Mouse (Mus musculus) macrophage (primary cell): Measurements from ENCODE around the gene Akr1b10. TPM values are rescaled to one million over a fixed set of nuclear protein-coding genes. Genes with fewer than 3 reads are reported as not detected.
"Not testable (repeated sequence)": the region's sequence is repeated elsewhere in the genome, so short reads cannot be mapped to it uniquely, and the experiment has no call there.

Experiments used
- H3K27ac ChIP-seq: fragments of 350-480 bp; formaldehyde crosslinking; 2 replicates; pipeline ENCODE4 v1.9.0; 2021
- H3K36me3 ChIP-seq: fragments of 350-480 bp; formaldehyde crosslinking; 2 replicates; pipeline ENCODE4 v1.9.0; 2021; ENCODE audit errors: inconsistent target
- H3K4me3 ChIP-seq: fragments of 350-480 bp; formaldehyde crosslinking; 2 replicates; pipeline ENCODE4 v1.9.0; 2021; ENCODE audit errors: inconsistent target
- H3K79me2 ChIP-seq: fragments of 350-480 bp; formaldehyde crosslinking; 2 replicates; pipeline ENCODE4 v1.9.0; 2021; ENCODE audit errors: inconsistent target
- WGBS: methylation state at CpG from one replicate; pipeline ENCODE4 v1.1.7; 2026; ENCODE audit warnings: inconsistent platforms; ENCODE audit not compliant: missing documents; 5-methylcytosine and 5-hydroxymethylcytosine counted together
- polyA plus RNA-seq: library from polyadenylated mRNA; stranded (reverse); fragments of 250-400 nt; gene quantifications from 3 replicates; pipeline ENCODE4 v1.2.4, GENCODE M21; 2018; ENCODE audit warnings: inconsistent platforms
- total RNA-seq, 78 experiments: library from RNA; depleted of rRNA; stranded (reverse); fragments of 250-400 nt; gene quantifications; 1 replicate in 9 of 78; 2 replicates in 24 of 78; 3 replicates in 43 of 78; 4 replicates in 2 of 78; pipeline ENCODE4 v1.2.4; 2018; ENCODE audit warnings: inconsistent platforms in 56 of 78

Gene Akr1b10
- 100 to 1,000 TPM in 15 of 26 experiments, 10 to 100 TPM in 11; 16.8 to 261 (median 111) TPM for total RNA-seq (2018; cell fraction: chromatin; rRNA removed)
- 10 to 100 TPM; 24.6 to 54.0 (median 39.4) TPM for total RNA-seq (2018; cell fraction: cytosol; rRNA removed)
- 100 to 1,000 TPM in 7 of 26 experiments, 10 to 100 TPM in 19; 14.3 to 142 (median 64.9) TPM for total RNA-seq (2018; cell fraction: nucleus; rRNA removed)
- polyA plus RNA-seq, result 47.7 to 57.8 TPM (median 55.7 TPM) in 3 replicates

DNA sequence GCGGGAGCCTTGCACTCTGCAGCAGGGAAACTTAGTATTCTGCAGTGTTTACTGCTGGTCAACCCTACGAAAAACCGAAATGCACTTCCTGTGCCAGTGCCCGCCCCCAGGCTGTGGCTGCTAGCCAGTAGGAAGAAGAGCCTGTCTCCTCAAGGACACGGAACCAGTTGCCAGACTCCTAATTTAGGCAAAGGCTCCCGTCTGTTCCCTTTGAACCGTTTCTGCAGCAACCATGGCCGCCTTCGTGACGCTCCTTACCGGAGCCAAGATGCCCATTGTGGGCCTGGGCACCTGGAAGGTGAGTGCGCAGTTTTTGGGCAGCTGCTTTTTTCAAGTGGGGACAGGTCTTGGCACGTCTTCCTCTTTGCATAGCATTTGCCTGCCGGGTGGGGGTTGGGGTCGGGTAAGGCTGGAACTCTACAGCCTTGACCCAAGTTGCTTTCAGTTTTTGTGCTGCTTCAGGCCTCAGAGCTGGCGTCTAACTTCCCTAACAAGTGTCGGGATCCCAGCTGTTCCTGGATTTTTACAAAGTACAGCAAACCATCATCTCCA lies at the start of gene Akr1b10:
TSS of gene Akr1b10 (plus strand) at position 109 of the 552 bp plus-strand sequence.
- under 1% methylated on average over 17 of the region's 17 CpGs for WGBS
- H3K27ac ChIP-seq, result peak within 1 kb of the TSS; percentile 77

DNA sequence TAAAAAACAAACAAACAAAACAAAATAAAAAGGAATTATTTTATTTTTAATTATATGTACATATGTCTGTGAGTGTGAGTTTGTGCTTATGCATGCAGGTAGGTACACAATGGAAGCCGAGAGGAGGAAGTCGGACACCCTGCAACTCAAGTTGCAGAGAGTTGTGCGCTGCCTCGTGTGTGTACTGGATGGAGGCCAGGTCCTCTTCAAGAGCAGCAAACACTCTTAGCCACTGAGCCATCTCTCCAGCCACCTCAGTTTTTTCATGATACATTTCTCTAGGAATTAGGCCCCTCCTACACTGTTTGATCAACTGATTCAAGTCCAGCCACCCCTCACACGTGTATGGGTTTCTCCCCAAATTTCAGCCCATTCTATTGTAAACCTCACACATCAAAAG lies 49.3 kb upstream of the Akr1b10 start:
- Histone ChIP-seq H3K4me3 (no peak overlapping the region), H3K79me2 (no peaks in the 10 kb centered on the region), H3K27ac (no peak overlapping the region), H3K36me3 (no peaks in the 10 kb centered on the region)
- WGBS, result 34% methylated on average over 5 of the region's 5 CpGs

More for the DNA sequence above, at the start of gene Akr1b10:
- Histone ChIP-seq H3K4me3 (peak within 1 kb of the TSS; percentile 86), H3K36me3 (peaks cover 19% of the 10 kb centered on the region), H3K79me2 (peaks cover 32% of the 10 kb centered on the region)

DNA sequence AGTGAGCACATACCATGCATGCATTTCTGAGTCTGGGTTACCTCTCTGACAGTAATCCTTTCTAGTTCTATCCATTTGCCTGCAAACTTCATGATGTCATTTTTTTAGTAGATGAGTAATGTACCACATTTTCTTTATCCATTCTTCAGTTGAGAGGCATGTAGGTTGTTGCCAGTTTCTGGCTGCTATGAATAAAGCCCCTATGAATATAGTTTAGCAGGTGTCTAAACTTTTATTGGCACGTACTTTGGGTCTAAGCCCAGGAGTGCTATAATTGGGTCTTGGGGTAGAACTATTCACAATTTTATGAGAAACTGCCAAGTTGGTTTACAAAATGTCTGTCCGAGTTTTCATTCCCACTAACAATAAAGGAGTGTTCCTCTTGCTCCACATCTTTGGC lies 46.2 kb upstream of the Akr1b10 start:
- Histone ChIP-seq H3K4me3 (no peak overlapping the region), H3K79me2 (no peaks in the 10 kb centered on the region), H3K36me3 (no peaks in the 10 kb centered on the region), H3K27ac (no peak overlapping the region)
- WGBS, result 94% methylated on average over 2 of the region's 2 CpGs

DNA sequence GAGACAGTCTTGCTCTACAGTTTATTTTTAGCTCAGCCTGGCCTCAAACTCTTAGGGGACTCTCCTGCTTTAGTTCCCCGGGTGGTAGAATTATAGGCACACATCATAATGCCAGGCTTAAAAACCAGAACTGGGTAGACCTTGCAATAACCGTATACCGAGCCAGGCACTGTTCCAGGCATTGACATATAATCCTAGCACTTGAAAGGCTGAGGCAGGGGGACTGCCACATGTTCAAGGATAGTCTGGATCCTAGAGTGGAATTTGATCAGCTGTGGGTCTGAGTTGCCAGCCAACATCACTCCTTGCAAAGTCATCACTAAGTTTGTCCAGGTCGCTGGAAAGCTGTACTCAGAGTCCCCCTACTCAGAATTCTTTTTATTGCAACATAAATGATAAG lies 42.0 kb upstream of the Akr1b10 start:
- H3K79me2 ChIP-seq, result no peaks in the 10 kb centered on the region
- H3K4me3 ChIP-seq, result no peak overlapping the region
- 93% methylated on average over 4 of the region's 4 CpGs for WGBS
- H3K36me3 ChIP-seq, result no peaks in the 10 kb centered on the region
- no peak overlapping the region for H3K27ac ChIP-seq

DNA sequence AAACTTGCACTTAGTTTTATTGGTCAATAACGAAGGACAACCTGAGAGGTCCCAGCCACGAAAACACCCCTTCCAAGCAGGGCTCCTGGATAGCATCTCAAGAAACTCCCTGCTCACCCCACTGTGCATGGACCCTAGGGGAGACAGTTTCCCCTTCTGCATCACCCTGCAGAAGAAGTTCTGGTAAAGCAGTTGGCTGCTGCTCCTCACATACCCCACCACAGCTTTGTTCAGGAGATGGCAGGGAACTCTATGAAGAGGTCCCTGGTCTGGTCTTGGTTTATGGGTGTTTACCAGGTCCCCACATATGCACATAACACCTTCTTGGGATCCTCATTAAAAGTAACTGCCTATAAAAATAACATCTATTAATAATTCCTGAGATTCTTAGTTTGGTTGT lies 41.5 kb upstream of the Akr1b10 start:
- Histone ChIP-seq H3K4me3 (no peak overlapping the region), H3K27ac (no peak overlapping the region), H3K79me2 (no peaks in the 10 kb centered on the region), H3K36me3 (no peaks in the 10 kb centered on the region)
- 96% methylated on average over 2 of the region's 2 CpGs for WGBS

DNA sequence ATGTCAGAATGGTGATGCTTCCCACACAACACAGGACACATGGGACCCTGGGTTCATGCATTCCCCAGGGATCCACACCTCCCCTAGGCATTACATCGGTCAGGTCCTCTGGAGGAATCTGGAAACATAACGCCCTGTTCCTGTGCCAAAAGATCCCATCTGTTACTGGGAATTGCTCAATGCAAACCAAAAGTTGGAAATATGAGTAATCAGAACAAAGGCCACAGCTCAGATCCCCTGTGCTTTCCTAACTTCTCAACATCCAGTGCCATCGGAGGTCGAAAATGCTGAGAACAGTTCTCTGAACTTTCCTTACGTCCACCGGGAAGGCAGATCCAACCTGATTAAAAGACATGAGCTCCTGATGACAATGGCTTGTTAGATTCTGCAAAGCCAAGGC lies 40.6 kb upstream of the Akr1b10 start:
- no peaks in the 10 kb centered on the region for H3K36me3 ChIP-seq
- 90% methylated on average over 6 of the region's 6 CpGs for WGBS
- no peak overlapping the region for H3K4me3 ChIP-seq
- H3K27ac ChIP-seq, result no peak overlapping the region
- no peaks in the 10 kb centered on the region for H3K79me2 ChIP-seq

DNA sequence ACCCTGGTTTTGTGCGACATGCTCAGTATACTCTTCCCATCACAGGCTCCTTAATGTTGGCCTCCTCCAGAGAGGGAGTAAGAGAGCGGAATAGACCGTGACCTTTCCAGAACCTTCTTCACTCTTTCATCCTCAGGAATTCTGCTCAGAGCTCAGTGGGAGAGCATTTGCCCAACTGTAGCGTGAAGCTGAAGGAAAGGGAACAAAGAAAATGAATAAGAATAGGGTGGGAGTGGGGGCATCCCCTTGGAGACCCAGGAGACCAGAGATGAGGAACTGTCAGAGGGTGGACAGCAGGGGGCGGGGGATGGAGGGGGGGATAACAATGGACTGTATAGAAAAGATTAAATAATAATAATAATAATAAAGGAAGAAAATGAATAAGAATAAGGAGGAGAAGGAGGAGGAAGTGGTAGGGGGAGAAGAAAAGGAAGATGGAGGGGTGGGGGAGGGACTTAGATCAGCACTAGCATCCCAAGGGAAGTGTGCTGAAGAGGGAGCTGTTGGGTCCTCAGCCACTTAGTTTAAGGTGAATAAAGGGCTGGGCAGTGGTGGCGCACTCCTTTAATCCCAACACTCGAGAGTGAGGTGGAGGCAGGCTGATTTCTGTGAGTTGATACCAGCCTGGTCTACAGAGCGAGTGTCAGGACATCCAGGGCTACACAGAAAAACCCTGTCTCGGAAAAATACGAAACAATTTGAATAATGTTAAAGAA lies 39.7 kb upstream of the Akr1b10 start:
- H3K4me3 ChIP-seq, result no peak overlapping the region
- WGBS, result 86% methylated on average over 9 of the region's 10 CpGs
- H3K27ac ChIP-seq, result no peak overlapping the region
- H3K36me3 ChIP-seq, result no peaks in the 10 kb centered on the region
- no peaks in the 10 kb centered on the region for H3K79me2 ChIP-seq

DNA sequence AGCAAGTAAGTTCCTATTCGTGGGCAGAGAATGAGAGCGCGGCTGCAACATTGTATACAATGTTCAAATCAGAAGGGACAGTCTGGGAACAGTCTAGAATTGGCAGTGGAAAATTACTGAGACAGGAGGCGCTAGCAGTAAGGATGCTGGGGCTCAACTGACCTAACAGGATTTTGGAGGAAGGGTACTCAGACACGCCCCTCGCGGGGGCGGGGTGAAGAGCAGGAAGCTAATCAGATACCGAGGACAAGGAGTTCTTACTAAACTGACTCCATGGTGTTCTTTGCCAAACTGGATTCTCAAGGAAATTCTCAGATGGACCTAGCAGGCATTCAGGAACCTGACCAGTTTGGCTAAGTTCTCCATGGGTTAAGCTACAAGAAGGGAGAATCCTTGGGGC lies 39.1 kb upstream of the Akr1b10 start:
- Histone ChIP-seq H3K27ac (no peak overlapping the region), H3K79me2 (no peaks in the 10 kb centered on the region), H3K4me3 (no peak overlapping the region), H3K36me3 (no peaks in the 10 kb centered on the region)
- 39% methylated on average over 9 of the region's 9 CpGs for WGBS

DNA sequence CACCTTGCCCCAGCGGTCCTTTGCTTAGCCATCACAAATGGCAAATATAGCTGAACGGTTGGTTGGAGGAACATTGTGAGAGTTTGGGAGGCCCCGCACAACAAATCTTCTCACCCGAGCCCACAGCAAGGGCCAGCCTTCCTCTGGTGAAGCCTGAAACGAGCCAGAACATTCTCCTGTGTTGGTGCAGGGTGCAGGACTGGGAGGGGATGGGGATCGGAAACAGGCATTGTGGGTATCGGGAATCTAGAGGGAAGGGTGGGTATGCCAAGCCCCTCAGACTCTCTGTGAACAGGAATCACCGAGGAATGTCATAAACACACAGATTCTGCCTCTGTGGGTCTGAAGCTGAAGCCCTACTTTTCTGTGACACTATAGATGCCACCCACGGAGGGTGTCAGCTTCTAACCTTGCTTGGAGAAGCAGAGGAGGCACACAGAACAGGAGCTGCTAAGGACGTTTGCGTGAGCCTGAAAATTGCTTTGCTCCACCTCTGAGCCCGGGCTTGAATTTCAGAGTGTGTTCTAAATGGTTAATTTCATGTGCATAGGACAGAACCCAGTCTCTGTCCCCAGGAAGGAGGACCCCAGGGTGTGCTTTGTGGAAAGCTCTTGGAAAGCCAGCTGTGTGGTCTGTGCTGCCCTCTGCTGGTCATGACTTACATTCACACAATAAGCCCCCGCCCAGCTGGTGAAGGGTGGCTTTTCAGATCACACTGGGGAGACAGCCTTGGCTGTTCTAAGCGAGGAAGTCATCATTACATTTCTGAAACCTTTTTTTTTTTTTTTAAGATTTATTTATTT lies 37.7 kb upstream of the Akr1b10 start:
- Histone ChIP-seq H3K4me3 (no peak overlapping the region), H3K79me2 (no peaks in the 10 kb centered on the region), H3K27ac (no peak overlapping the region), H3K36me3 (no peaks in the 10 kb centered on the region)
- WGBS, result 64% methylated on average over 13 of the region's 14 CpGs

DNA sequence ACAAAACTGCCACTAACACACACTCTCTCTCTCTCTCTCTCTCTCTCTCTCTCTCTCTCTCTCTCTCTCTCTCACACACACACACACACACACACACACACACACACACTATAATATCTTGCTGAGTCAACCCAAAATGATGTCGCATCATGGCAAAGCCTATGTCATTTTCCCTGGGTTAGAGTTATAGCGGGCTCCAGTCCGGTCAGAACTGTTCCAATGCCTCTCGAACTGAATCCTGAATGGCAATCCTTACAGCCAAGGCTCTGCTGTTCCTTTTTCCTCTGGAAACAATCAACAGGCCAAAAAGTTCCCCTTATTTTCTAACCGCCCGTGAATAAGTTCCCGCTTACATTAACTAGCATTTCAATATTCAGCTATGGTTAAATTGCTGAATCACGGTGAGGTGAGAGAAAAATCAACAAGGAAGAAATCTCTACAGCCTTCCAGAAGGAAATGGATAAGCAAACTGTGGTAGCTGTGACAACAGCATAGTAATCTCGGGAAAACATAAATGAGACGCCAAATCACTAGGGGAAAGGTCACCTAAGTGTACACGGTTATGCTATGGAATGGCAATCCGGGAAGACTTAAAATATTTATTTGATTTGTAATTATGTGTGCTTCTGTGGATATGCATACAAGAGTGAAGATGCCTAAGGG lies 33.9 kb upstream of the Akr1b10 start:
- H3K36me3 ChIP-seq, result no peaks in the 10 kb centered on the region

DNA sequence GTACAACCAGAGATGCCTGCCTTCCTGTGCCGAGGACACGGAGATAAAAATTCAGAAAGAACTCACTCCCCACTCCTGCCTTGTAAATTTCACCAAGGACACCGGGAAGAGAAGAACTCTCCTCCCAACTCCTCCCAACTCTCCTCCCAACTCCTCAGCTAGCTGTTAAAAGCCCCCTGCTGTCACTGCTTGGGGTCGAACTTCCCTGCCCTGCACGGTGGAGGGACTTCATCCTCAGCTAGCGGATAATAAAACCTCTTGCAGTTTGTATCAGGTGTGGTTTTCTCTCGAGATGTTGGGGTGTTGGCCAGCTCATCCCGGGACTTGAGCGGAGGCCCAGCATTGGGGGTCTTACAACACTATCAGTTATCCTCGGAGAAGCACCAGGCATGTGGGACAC lies 32.5 kb upstream of the Akr1b10 start:
- not testable (repeated sequence) for H3K36me3 ChIP-seq, H3K4me3 ChIP-seq, H3K27ac ChIP-seq, H3K79me2 ChIP-seq
- WGBS, result 83% methylated on average over 7 of the region's 10 CpGs

More for the DNA sequence above, 33.9 kb upstream of the Akr1b10 start:
- no peak overlapping the region for H3K4me3 ChIP-seq
- no peaks in the 10 kb centered on the region for H3K79me2 ChIP-seq
- 75% methylated on average over 12 of the region's 12 CpGs for WGBS
- H3K27ac ChIP-seq, result no peak overlapping the region

DNA sequence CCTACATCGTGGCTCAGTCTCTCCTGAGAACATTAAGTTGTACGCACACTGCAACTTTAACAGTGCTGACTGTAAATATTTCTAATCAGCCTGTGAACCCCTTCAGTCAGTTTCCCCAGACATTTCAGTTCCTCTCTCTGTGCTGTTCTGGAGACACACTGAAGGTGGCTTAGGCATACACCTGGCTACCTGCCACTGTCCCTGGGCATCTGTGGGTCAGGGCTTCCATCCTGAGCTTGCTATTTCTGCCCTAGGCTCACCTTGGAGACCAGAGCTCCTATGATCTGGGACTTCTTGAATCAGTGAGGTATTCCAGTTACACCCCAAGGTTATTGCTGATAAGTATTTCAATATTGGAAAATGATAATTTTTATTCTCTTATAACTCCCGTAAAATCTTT lies 31.6 kb upstream of the Akr1b10 start:
- Histone ChIP-seq H3K4me3 (no peak overlapping the region), H3K79me2 (no peaks in the 10 kb centered on the region), H3K27ac (no peak overlapping the region), H3K36me3 (no peaks in the 10 kb centered on the region)
- 100% methylated on average over 3 of the region's 3 CpGs for WGBS

DNA sequence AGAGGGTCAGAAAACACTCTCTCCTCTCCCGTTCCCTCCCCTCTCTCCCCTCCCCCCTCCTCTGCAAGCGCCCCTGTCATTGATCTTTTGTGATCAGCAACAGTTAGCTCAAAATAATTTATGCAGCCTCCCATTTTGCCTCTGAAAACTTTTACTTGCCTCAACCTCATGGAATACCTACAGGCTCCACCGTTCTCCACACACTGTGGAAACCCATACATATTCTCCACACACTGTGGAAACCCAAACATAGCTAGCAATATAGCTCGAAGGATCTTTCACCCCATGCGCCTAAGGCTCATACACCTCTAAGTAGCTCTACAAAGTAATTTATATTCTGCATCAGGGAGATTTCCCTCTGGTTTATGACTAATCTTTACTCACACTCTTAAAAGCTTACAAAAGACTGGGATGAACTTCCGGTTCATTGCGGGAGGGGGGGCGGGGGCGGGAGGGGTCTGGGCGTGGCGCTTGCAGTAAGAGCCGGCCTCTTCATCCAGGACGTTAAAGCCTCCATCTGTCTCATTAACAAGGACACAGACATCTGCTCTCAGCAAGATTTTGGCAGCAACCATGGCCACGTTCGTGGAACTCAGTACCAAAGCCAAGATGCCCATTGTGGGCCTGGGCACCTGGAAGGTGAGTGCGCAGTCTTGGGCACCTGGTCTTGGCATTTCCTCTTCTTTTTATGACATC lies 30.2 kb upstream of the Akr1b10 start, which contains the start of gene Akr1b8:
TSS of gene Akr1b8 (plus strand) at position 462 of the 696 bp plus-strand sequence.
- Histone ChIP-seq H3K79me2 (no peaks in the 10 kb centered on the region), H3K36me3 (no peaks in the 10 kb centered on the region), H3K4me3 (peak within 1 kb of the TSS; percentile 12; the same call in 1 of the 2 replicates), H3K27ac (peak within 1 kb of the TSS; percentile 17)
- 54% methylated on average over 14 of the region's 16 CpGs for WGBS
